Mouse (Mus musculus) embryonic facial prominence, embryonic 11.5 days (tissue): ENCODE results near the gene Slc25a12. TPM values are rescaled to one million over a fixed set of nuclear protein-coding genes. Genes with fewer than 3 reads are reported as not detected.
A peak's percentile ranks its signal among the peaks of the same experiment; 100 is the strongest.

Experiments
- ATAC-seq: fragments of 200-750 bp; cut with Nextera tagmentation; replicated peaks from 2 replicates; pipeline ENCODE4 v1.8.0; 2017; ENCODE audit warnings: low read depth; ENCODE audit not compliant: insufficient number of reproducible peaks, low FRiP score, low TSS enrichment
- DNase-seq: peaks from one replicate; pipeline ENCODE4 v3.0.0-alpha.2; 2015; ENCODE audit warnings: low spot score
- H3K27ac ChIP-seq: fragments of 300-500 bp; sonication (generic); replicated peaks from 2 replicates; pipeline ENCODE4 v1.5.1; 2014; ENCODE audit warnings: mild to moderate bottlenecking, low read depth, low read length, control low read depth
- H3K27me3 ChIP-seq: fragments of 300-500 bp; sonication (generic); 2 replicates; pipeline ENCODE4 v1.6.1; 2014; ENCODE audit warnings: mild to moderate bottlenecking, low read length, moderate library complexity, mixed read lengths; ENCODE audit not compliant: control insufficient read depth, insufficient read depth
- H3K36me3 ChIP-seq: fragments of 300-500 bp; sonication (generic); replicated peaks from 2 replicates; pipeline ENCODE4 v1.6.1; 2014; ENCODE audit warnings: low read depth, mild to moderate bottlenecking, low read length, moderate library complexity, mixed read lengths; ENCODE audit not compliant: control insufficient read depth, insufficient read depth
- H3K4me1 ChIP-seq: fragments of 300-500 bp; sonication (generic); 2 replicates; pipeline ENCODE4 v1.6.1; 2014; ENCODE audit warnings: low read length, mixed read lengths; ENCODE audit not compliant: control insufficient read depth, insufficient read depth
- H3K4me2 ChIP-seq: fragments of 300-500 bp; sonication (generic); 2 replicates; pipeline ENCODE4 v1.6.1; 2014; ENCODE audit warnings: low read depth, mild to moderate bottlenecking, control low read depth, low read length, moderate library complexity
- H3K4me3 ChIP-seq: fragments of 300-500 bp; sonication (generic); 2 replicates; pipeline ENCODE4 v1.5.1; 2014; ENCODE audit warnings: low read depth, low read length, control low read depth
- H3K9ac ChIP-seq: fragments of 300-500 bp; sonication (generic); replicated peaks from 2 replicates; pipeline ENCODE4 v1.6.1; 2014; ENCODE audit warnings: mild to moderate bottlenecking, control low read depth, low read length
- H3K9me3 ChIP-seq: fragments of 300-500 bp; sonication (generic); replicated peaks from 2 replicates; pipeline ENCODE4 v1.6.1; 2016; ENCODE audit warnings: mild to moderate bottlenecking, low read length, inconsistent platforms, mixed read lengths; ENCODE audit not compliant: control insufficient read depth
- WGBS: fragments of 180-500 bp; shearing (Covaris S2); extraction: QIAGEN DNeasy Blood & Tissue Kit; methylation state at CpG from one replicate; pipeline ENCODE4 v1.1.7; 2014; 5-methylcytosine and 5-hydroxymethylcytosine counted together
- polyA plus RNA-seq: library from polyadenylated mRNA; unstranded; fragments of >200 nt; fragmentation: Nextera tagmentation; extraction: Ambion mirVana; gene quantifications from 2 replicates; pipeline ENCODE4 v1.2.1, GENCODE M21; 2014

Gene Slc25a12
- polyA plus RNA-seq, 1 experiment from 2014 or later = 43.9 TPM

- Histone ChIP-seq H3K27ac (no peak overlapping the region), H3K4me1 (no peaks in the 10 kb centered on the region), H3K27me3 (no peaks in the 10 kb centered on the region), H3K9ac (no peak overlapping the region), H3K9me3 (no peaks in the 10 kb centered on the region), H3K4me3 (no peak overlapping the region), H3K36me3 (peaks cover 12% of the 10 kb centered on the region), H3K4me2 (no peak overlapping the region)
- DNase-seq = no peak
- no peak for ATAC-seq
- 94% methylated on average over 7 of the region's 7 CpGs for WGBS
Measured at GRCm38 (mm10) chr2:71256581-71256980, 111.0 kb downstream of the Slc25a12 start.

- ATAC-seq (no peak), DNase-seq (no peak)
- Histone ChIP-seq H3K27ac (no peak overlapping the region), H3K9ac (no peak overlapping the region), H3K4me3 (no peak overlapping the region), H3K4me2 (no peak overlapping the region), H3K27me3 (no peaks in the 10 kb centered on the region), H3K36me3 (peaks cover 10% of the 10 kb centered on the region), H3K4me1 (no peaks in the 10 kb centered on the region), H3K9me3 (no peaks in the 10 kb centered on the region)
- 86% methylated on average over 4 of the region's 4 CpGs for WGBS
Measured at GRCm38 (mm10) chr2:71254836-71255235, 112.7 kb downstream of the Slc25a12 start.

GRCm38 (mm10) chr2:71250841-71251240, 116.7 kb downstream of the Slc25a12 start:
- Histone ChIP-seq H3K36me3 (peaks cover 4% of the 10 kb centered on the region; the same call in 1 of the 2 replicates), H3K9ac (no peak overlapping the region), H3K4me1 (no peaks in the 10 kb centered on the region), H3K9me3 (no peaks in the 10 kb centered on the region), H3K27ac (no peak overlapping the region), H3K4me2 (no peak overlapping the region), H3K27me3 (no peaks in the 10 kb centered on the region), H3K4me3 (no peak overlapping the region)
- 72% methylated on average over 5 of the region's 5 CpGs for WGBS
- ATAC-seq (no peak), DNase-seq (peak; percentile 57)

- H3K4me3 ChIP-seq = no peak overlapping the region
- 63% methylated on average over 3 of the region's 3 CpGs for WGBS
- DNase-seq = peak; percentile 28
- H3K4me1 ChIP-seq = no peaks in the 10 kb centered on the region
- no peak overlapping the region for H3K4me2 ChIP-seq
- no peak overlapping the region for H3K9ac ChIP-seq
- H3K36me3 ChIP-seq = peaks cover 4% of the 10 kb centered on the region; the same call in 1 of the 2 replicates
- H3K27me3 ChIP-seq = no peaks in the 10 kb centered on the region
- no peaks in the 10 kb centered on the region for H3K9me3 ChIP-seq
- H3K27ac ChIP-seq = no peak overlapping the region
- no peak for ATAC-seq
Measured at GRCm38 (mm10) chr2:71248071-71248470, 119.5 kb downstream of the Slc25a12 start.

GRCm38 (mm10) chr2:71246096-71246495, 121.5 kb downstream of the Slc25a12 start:
- H3K36me3 ChIP-seq = peaks cover 2% of the 10 kb centered on the region; the same call in 1 of the 2 replicates

GRCm38 (mm10) chr2:71245416-71245815, 122.1 kb downstream of the Slc25a12 start:
- H3K27ac ChIP-seq = no peak overlapping the region
- ATAC-seq (no peak), DNase-seq (no peak)
- no peak overlapping the region for H3K9ac ChIP-seq
- H3K4me1 ChIP-seq = no peaks in the 10 kb centered on the region
- no peaks in the 10 kb centered on the region for H3K36me3 ChIP-seq
- no peak overlapping the region for H3K4me3 ChIP-seq
- H3K9me3 ChIP-seq = no peaks in the 10 kb centered on the region
- WGBS = 71% methylated on average over 3 of the region's 3 CpGs
- no peaks in the 10 kb centered on the region for H3K27me3 ChIP-seq
- no peak overlapping the region for H3K4me2 ChIP-seq

More at GRCm38 (mm10) chr2:71246096-71246495, 121.5 kb downstream of the Slc25a12 start:
- Histone ChIP-seq H3K9me3 (no peaks in the 10 kb centered on the region), H3K27me3 (no peaks in the 10 kb centered on the region), H3K4me2 (no peak overlapping the region), H3K4me1 (no peaks in the 10 kb centered on the region), H3K4me3 (no peak overlapping the region), H3K27ac (no peak overlapping the region), H3K9ac (no peak overlapping the region)
- WGBS = 93% methylated on average over 5 of the region's 5 CpGs
- ATAC-seq (no peak), DNase-seq (no peak)

- Histone ChIP-seq H3K27ac (no peak overlapping the region), H3K4me2 (no peak overlapping the region), H3K36me3 (no peaks in the 10 kb centered on the region), H3K27me3 (no peaks in the 10 kb centered on the region), H3K9me3 (no peaks in the 10 kb centered on the region), H3K9ac (no peak overlapping the region), H3K4me1 (no peaks in the 10 kb centered on the region), H3K4me3 (no peak overlapping the region)
- WGBS = 71% methylated on average over 7 of the region's 7 CpGs
- DNase-seq (no peak), ATAC-seq (no peak)
Measured at GRCm38 (mm10) chr2:71244807-71245206, 122.7 kb downstream of the Slc25a12 start.

- H3K4me1 ChIP-seq = no peaks in the 10 kb centered on the region
- H3K9ac ChIP-seq = no peak overlapping the region
- 78% methylated on average over 9 of the region's 9 CpGs for WGBS
- ATAC-seq = no peak
- no peak overlapping the region for H3K4me3 ChIP-seq
- no peaks in the 10 kb centered on the region for H3K9me3 ChIP-seq
- H3K27ac ChIP-seq = no peak overlapping the region
- DNase-seq = no peak
- no peaks in the 10 kb centered on the region for H3K36me3 ChIP-seq
- no peaks in the 10 kb centered on the region for H3K27me3 ChIP-seq
- no peak overlapping the region for H3K4me2 ChIP-seq
Measured at GRCm38 (mm10) chr2:71243058-71243672, 124.4 kb downstream of the Slc25a12 start.
